Mouse (Mus musculus) adrenal gland, postnatal 10 days (tissue): ENCODE results near the gene Tcte2. TPM values are rescaled to one million over a fixed set of nuclear protein-coding genes. Genes with fewer than 3 reads are reported as not detected.
"Not testable (repeated sequence)": the region's sequence is repeated elsewhere in the genome, so short reads cannot be mapped to it uniquely, and the experiment has no call there.

Experiments used
- DNase-seq: peaks from one replicate; pipeline ENCODE4 v3.0.0; 2021; ENCODE audit warnings: mixed read lengths
- long read RNA-seq, 2 experiments: library from polyadenylated mRNA; stranded (forward); transcript quantifications; one replicate each; pipeline ENCODE4 v2.0.0; 2021
- total RNA-seq, 2 experiments: library from RNA; stranded (reverse); gene quantifications; 2 replicates each; pipeline ENCODE4 v1.2.3; 2021

The Tcte2 gene
- total RNA-seq, result 1 to 10 TPM; 2.6 to 4.1 TPM
- long read RNA-seq, experiment 1, partial matches to known transcripts, result 0 of 4 reads
- long read RNA-seq, experiment 1, other reads (novel, unspliced or antisense), result 2 of 4 reads
- long read RNA-seq, experiment 2, result 0 reads

- peak; percentile 61 for DNase-seq
Measured at GRCm38 (mm10) chr17:13761179-13761913, at the start of gene Tcte2. Gene Tcte2 (minus strand): TSS chr17:13761825.

- DNase-seq, result peak; percentile 34
Measured at GRCm38 (mm10) chr17:13806016-13806415, 44.4 kb upstream of the Tcte2 start.

- DNase-seq, result no peak
Measured at GRCm38 (mm10) chr17:13802836-13803408, 41.3 kb upstream of the Tcte2 start.

- no peak for DNase-seq
Measured at GRCm38 (mm10) chr17:13797691-13798090, 36.1 kb upstream of the Tcte2 start.

- not testable (repeated sequence) for DNase-seq
Measured at GRCm38 (mm10) chr17:13790033-13790432, 28.4 kb upstream of the Tcte2 start.

- no peak for DNase-seq
Measured at GRCm38 (mm10) chr17:13783469-13783868, 21.8 kb upstream of the Tcte2 start.

GRCm38 (mm10) chr17:13781948-13782347 is 20.3 kb upstream of the Tcte2 start:
- no peak for DNase-seq

- DNase-seq, result no peak
Measured at GRCm38 (mm10) chr17:13778865-13779264, 17.2 kb upstream of the Tcte2 start.

- no peak for DNase-seq
Measured at GRCm38 (mm10) chr17:13777676-13778075, 16.1 kb upstream of the Tcte2 start.

GRCm38 (mm10) chr17:13769256-13769655 is 7.6 kb upstream of the Tcte2 start:
- DNase-seq, result peak; percentile 38

- DNase-seq, result no peak
Measured at GRCm38 (mm10) chr17:13768531-13768930, 6.9 kb upstream of the Tcte2 start.

GRCm38 (mm10) chr17:13764911-13765310 is 3.3 kb upstream of the Tcte2 start:
- DNase-seq, result not testable (repeated sequence)

- no peak for DNase-seq
Measured at GRCm38 (mm10) chr17:13763819-13764218, 2.2 kb upstream of the Tcte2 start.

GRCm38 (mm10) chr17:13760675-13761178 is 898 bp downstream of the Tcte2 start:
- no peak for DNase-seq

GRCm38 (mm10) chr17:13759853-13760627 is 1.6 kb downstream of the Tcte2 start, which contains the start of gene Afdn:
Gene Afdn (plus strand): TSS chr17:13760539.
- peak; percentile 89 for DNase-seq

GRCm38 (mm10) chr17:13759156-13759852 is 2.3 kb downstream of the Tcte2 start:
- peak; percentile 27 for DNase-seq

GRCm38 (mm10) chr17:13758586-13758985 is 3.0 kb downstream of the Tcte2 start:
- no peak for DNase-seq

GRCm38 (mm10) chr17:13754940-13755339 is 6.7 kb downstream of the Tcte2 start:
- no peak for DNase-seq

- no peak for DNase-seq
Measured at GRCm38 (mm10) chr17:13753918-13754317, 7.7 kb downstream of the Tcte2 start.

GRCm38 (mm10) chr17:13749027-13749426 is 12.6 kb downstream of the Tcte2 start:
- no peak for DNase-seq

- DNase-seq, result no peak
Measured at GRCm38 (mm10) chr17:13747681-13748080, 13.9 kb downstream of the Tcte2 start.

GRCm38 (mm10) chr17:13746330-13746729 is 15.3 kb downstream of the Tcte2 start:
- no peak for DNase-seq
